Mouse (Mus musculus) megakaryocyte, embryonic 14.5 days (primary cell): ENCODE measurements around the gene Dag1.

Experiments used
- FLI1 ChIP-seq: IDR thresholded peaks from 2 replicates; pipeline ENCODE4 v1.6.1; 2012; ENCODE audit warnings: low read length, inconsistent platforms, mixed read lengths
- GATA1 ChIP-seq: IDR thresholded peaks from 3 replicates; pipeline ENCODE4 v1.6.1; 2012; ENCODE audit warnings: mixed read lengths, low read length, inconsistent platforms, borderline replicate concordance

DNA sequence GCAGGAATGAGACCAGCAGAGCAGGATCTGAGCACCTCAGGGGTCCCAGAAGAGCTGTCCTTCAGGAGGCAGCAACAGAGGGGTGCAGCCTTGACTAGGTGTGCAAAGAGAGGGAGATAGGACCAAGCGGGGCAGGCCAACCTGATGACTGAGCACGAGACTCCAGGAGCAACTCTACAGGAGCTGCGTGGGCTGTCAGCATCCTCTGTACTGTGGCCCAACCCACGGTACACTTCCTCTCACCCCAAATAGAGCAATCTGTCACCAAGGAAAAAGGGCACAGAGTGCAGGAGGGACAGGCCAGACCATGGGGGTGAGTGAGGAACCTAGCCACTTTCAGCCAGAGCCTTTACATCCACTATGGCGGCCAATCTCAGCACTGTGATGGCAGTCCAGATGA, 107.0 kb downstream of the Dag1 start:
- TF ChIP-seq GATA1, result no peak
- no peak for TF ChIP-seq FLI1
